ENCODE assay signal across 28 mouse cellular contexts in the genomic region with DNA sequence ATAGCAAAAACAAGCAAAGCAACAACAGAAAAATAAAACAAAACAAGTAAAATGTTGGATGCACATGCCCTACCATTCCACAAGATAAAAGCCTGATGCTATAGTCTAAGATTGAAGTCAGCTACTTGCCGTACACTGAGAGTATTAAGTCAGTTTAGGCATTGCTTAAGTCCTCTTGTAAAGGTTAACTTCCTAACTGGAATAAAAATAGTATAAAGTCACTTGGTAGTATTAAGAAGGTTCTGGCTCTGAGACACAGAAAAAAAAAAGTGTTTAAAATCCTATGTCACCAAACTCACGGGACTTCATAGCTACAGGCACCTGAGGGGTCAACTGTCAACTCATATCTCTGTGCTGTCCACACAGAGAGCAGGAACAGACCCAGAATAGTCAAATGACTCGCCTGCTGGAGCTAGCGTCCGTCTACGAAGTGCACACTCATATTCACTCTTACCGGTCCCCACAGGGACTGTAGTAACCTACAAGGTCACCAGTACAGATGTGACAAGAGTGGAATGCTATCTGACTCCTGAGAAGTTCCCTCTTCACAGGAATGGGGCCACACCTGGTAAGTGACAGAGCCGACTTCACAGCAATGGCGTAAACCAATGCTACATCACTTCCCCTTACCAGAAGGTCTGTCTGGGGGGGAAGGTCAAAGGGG. TPM values are rescaled to one million over a fixed set of nuclear protein-coding genes. Genes with fewer than 3 reads are reported as not detected.
DNase-seq lines count a peak whose midpoint lies in the region; ATAC-seq and TF ChIP-seq lines count a peak whose summit lies in the region.
"Had no signal": no experiment of that assay in that cellular context is flagged by ENCODE, and none has a peak within 500 bp of the region (broad histone marks: within the 10 kb centered on the region; RNA-seq: fewer than 3 reads in every experiment).

No protein-coding gene starts in this region.

- H3K4me1 ChIP-seq in thymus, adult 2 months (replicated peaks; ENCODE audit: control insufficient read depth, insufficient read depth, low read length): no peaks in the 10 kb centered on the region
- H3K4me1 ChIP-seq: embryonic facial prominence, embryonic 13.5 days; forebrain, embryonic 10.5 days; forebrain, embryonic 15.5 days; hindbrain, embryonic 15.5 days; lung, embryonic 15.5 days; midbrain, embryonic 13.5 days had no signal

- TF ChIP-seq POLR2A in thymus, adult 2 months (IDR thresholded peaks at IDR 0.05; ENCODE audit: control insufficient read depth, extremely low read depth, insufficient read depth, low read length, poor library complexity): no peak

- no peak for TF ChIP-seq CTCF in thymus, adult 2 months (IDR thresholded peaks at IDR 0.05; ENCODE audit: borderline replicate concordance, control insufficient read depth, extremely low read depth, insufficient read depth, low read length, poor library complexity)

- no peaks in the 10 kb centered on the region for H3K27me3 ChIP-seq in thymus, adult 2 months (ENCODE audit: control insufficient read depth, insufficient read depth, low read length)
- H3K27me3 ChIP-seq: embryonic facial prominence, embryonic 13.5 days; forebrain, embryonic 15.5 days; hindbrain, embryonic 15.5 days; liver, embryonic 15.5 days; lung, embryonic 15.5 days; midbrain, embryonic 13.5 days had no signal

- H3K4me3 ChIP-seq in thymus, adult 2 months (ENCODE audit: control insufficient read depth, insufficient read depth, low read length): no peak overlapping the region
- H3K4me3 ChIP-seq: embryonic facial prominence, embryonic 13.5 days; forebrain, embryonic 10.5 days; forebrain, embryonic 15.5 days; gastrocnemius, adult 2 months; hindbrain, embryonic 15.5 days; liver, embryonic 15.5 days; lung, embryonic 15.5 days; midbrain, embryonic 13.5 days had no signal

- peak; percentile 47 to 54 for DNase-seq in spleen, postnatal 36 days (ENCODE audit: low spot score in 2 of 2)
- DNase-seq in spleen, postnatal 4 days (ENCODE audit: low spot score in 2 of 2): no peak
- no peak for DNase-seq in thymus, postnatal 4 days
- no peak for DNase-seq in thymus, adult 2 months
- DNase-seq: adrenal gland, postnatal 14 days; cerebellum, adult 11-12 months; cerebellum, adult 9-11 months; gastrocnemius, adult 2 months; heart, postnatal 4 days; kidney, adult 11 months; kidney, postnatal 25 days; liver; right cerebral cortex, adult 18-20 months; right cerebral cortex, postnatal 4 days; thymus, adult 18-20 months; thymus, postnatal 36 days had no signal

- H3K27ac ChIP-seq in thymus, adult 2 months (ENCODE audit: control insufficient read depth, insufficient read depth, low read length): no peak overlapping the region
- H3K27ac ChIP-seq: embryonic facial prominence, embryonic 13.5 days; forebrain, embryonic 10.5 days; forebrain, embryonic 15.5 days; gastrocnemius, adult 2 months; hindbrain, embryonic 15.5 days; liver, embryonic 15.5 days; lung, embryonic 15.5 days; midbrain, embryonic 13.5 days; stomach, postnatal 0 days had no signal

- peak; percentile 3; the same call in 1 of the 2 replicates for ATAC-seq in common myeloid progenitor, adult 5-6 weeks (replicated peaks; ENCODE audit: low read depth, poor library complexity, severe bottlenecking)
- ATAC-seq in monocyte, adult 5-6 weeks (replicated peaks; ENCODE audit: insufficient number of reproducible peaks, low FRiP score, low TSS enrichment, poor library complexity, severe bottlenecking): peak; percentile 45
- ATAC-seq: forebrain, embryonic 15.5 days; inflammation-experienced regulatory T-cells, adult 6 months; midbrain, embryonic 13.5 days had no signal

- H3K36me3 ChIP-seq in thymus, adult 2 months (ENCODE audit: control insufficient read depth, insufficient read depth, low read length): no peaks in the 10 kb centered on the region
- H3K36me3 ChIP-seq: embryonic facial prominence, embryonic 13.5 days; forebrain, embryonic 10.5 days; forebrain, embryonic 15.5 days; G1E; hindbrain, embryonic 15.5 days; liver, embryonic 15.5 days; lung, embryonic 15.5 days; midbrain, embryonic 13.5 days had no signal

- whole genome bisulfite sequencing in thymus, adult 2 months: 70% methylated on average over 9 of the region's 9 CpGs

RNA-seq across cellular contexts. Expression of a gene that starts 17.9 kb away (rescaled TPM):
- total RNA-seq in common myeloid progenitor, adult 5-6 weeks (2017): 10.0 and 10.2 TPM in 2 replicates
- total RNA-seq in monocyte, adult 5-6 weeks (2017): 216 to 241 TPM (median 224 TPM) in 3 replicates
- polyA plus RNA-seq in thymus, adult 2 months (2012; rRNA removed): 10.0 and 10.3 TPM in 2 replicates

Comparison
In these comparisons a context has a peak if more than half of its experiments do, and no peak if none do; other contexts are left out.
1. DNase-seq: peak in spleen, postnatal 36 days (2 of 2); none in spleen, postnatal 4 days (0 of 2), thymus, postnatal 4 days (single experiment) and thymus, adult 2 months (single experiment).
2. RNA of a gene that starts 17.9 kb away (total RNA-seq): 216 to 241 TPM in monocyte, adult 5-6 weeks; 10.0 to 10.2 TPM in common myeloid progenitor, adult 5-6 weeks; every median in the first group is over 10 times any median in the second.